Mouse (Mus musculus): ENCODE measurements around the gene Tnfrsf22. TPM values are rescaled to one million over a fixed set of nuclear protein-coding genes. Genes with fewer than 3 reads are reported as not detected.

Gene Tnfrsf22
- total and polyA plus RNA-seq, 3 experiments = 0.23 to 1.1 TPM; not detected in 1

GRCm38 (mm10) chr7:143587586-143587985, 61.9 kb downstream of the Tnfrsf22 start:
- peaks cover under 1% of the 10 kb centered on the region for H3K79me2 ChIP-seq (ENCODE audit: control insufficient read depth, insufficient read depth, low read length, poor library complexity)
- DNase-seq (ENCODE audit: low read depth, low spot score) = no peak
- no peak overlapping the region for H3K4me3 ChIP-seq (ENCODE audit: control insufficient read depth in 1 of 2, insufficient read depth in 1 of 2, low read depth in 2 of 2, low read length in 2 of 2)
- TF ChIP-seq KAT2A (conservative IDR thresholded peaks at IDR 0.05; ENCODE audit: low read depth, low read length) (no peak), USF2 (IDR thresholded peaks at IDR 0.05; ENCODE audit: borderline replicate concordance in 1 of 2, insufficient read depth in 1 of 2, low read depth in 1 of 2, low read length in 2 of 2) (no peak), NELFE (IDR thresholded peaks at IDR 0.05; ENCODE audit: low read depth, low read length) (no peak), MYC (IDR thresholded peaks at IDR 0.05; ENCODE audit: low read depth, low read length) (no peak), GATA1 (IDR thresholded peaks at IDR 0.05; ENCODE audit: low read depth, low read length) (no peak), MEF2A (IDR thresholded peaks at IDR 0.05; ENCODE audit: extremely low read depth, insufficient replicate concordance, low read depth, low read length, poor library complexity, severe bottlenecking) (no peak), ZMIZ1 (IDR thresholded peaks at IDR 0.05; ENCODE audit: low read depth, low read length) (no peak), HCFC1 (IDR thresholded peaks at IDR 0.05; ENCODE audit: low read depth, low read length) (no peak), ELF1 (IDR thresholded peaks at IDR 0.05; ENCODE audit: low read depth, low read length) (no peak), MAX (IDR thresholded peaks at IDR 0.05; ENCODE audit: low read length) (no peak), MAFK (IDR thresholded peaks at IDR 0.05; ENCODE audit: borderline replicate concordance, low read depth, low read length) (no peak), GABPA (IDR thresholded peaks at IDR 0.05; ENCODE audit: low read depth, low read length) (no peak), EP300 (IDR thresholded peaks at IDR 0.05; ENCODE audit: low read depth in 1 of 2, low read length in 2 of 2) (no peak), MYB (IDR thresholded peaks at IDR 0.05; ENCODE audit: low read depth, low read length) (no peak), USF1 (IDR thresholded peaks at IDR 0.05; ENCODE audit: low read depth, low read length) (no peak), RAD21 (IDR thresholded peaks at IDR 0.05; ENCODE audit: low read depth, low read length) (no peak)
- no peak overlapping the region for H3K9ac ChIP-seq (ENCODE audit: control insufficient read depth, low read depth, low read length, poor library complexity, severe bottlenecking)
- no peaks in the 10 kb centered on the region for H3K27me3 ChIP-seq (ENCODE audit: control insufficient read depth in 1 of 2, insufficient read depth in 2 of 2, low read length in 2 of 2)
- H3K4me1 ChIP-seq (ENCODE audit: control insufficient read depth in 1 of 2, insufficient read depth in 2 of 2, low read length in 2 of 2) = no peaks in the 10 kb centered on the region
- no peak overlapping the region for H3K27ac ChIP-seq (ENCODE audit: control insufficient read depth, low read depth, low read length)
- peaks cover 0 to 10% of the 10 kb centered on the region in 2 experiments; a peak in 2 of 4 replicates for H3K36me3 ChIP-seq (ENCODE audit: control insufficient read depth in 1 of 2, insufficient read depth in 2 of 2, low read length in 2 of 2)
- no peaks in the 10 kb centered on the region for H3K9me3 ChIP-seq (replicated peaks; ENCODE audit: insufficient read depth, low read length)

Other genes starting within 250 kb of the Tnfrsf22 start
- 9.5 and 10.0 TPM in 2 replicates for gene Cdkn1c, start 188.6 kb downstream of the Tnfrsf22 start, total RNA-seq (2012; rRNA removed)
- 10 to 100 TPM in 1 of 2 experiments, not detected in 1; 11.9 TPM for gene Cdkn1c, start 188.6 kb downstream of the Tnfrsf22 start, polyA plus RNA-seq (2012; ENCODE audit: insufficient read depth in 1 of 2, insufficient read length in 2 of 2, low read depth in 1 of 2, low replicate concordance in 2 of 2, missing spikeins in 1 of 2)
- 5.2 and 5.8 TPM in 2 replicates for gene Slc22a18, start 175.9 kb downstream of the Tnfrsf22 start, total RNA-seq (2012; rRNA removed)
- 10 to 100 TPM in 1 of 2 experiments, not detected in 1; 19.8 TPM for gene Slc22a18, start 175.9 kb downstream of the Tnfrsf22 start, polyA plus RNA-seq (2012; ENCODE audit: insufficient read depth in 1 of 2, insufficient read length in 2 of 2, low read depth in 1 of 2, low replicate concordance in 2 of 2, missing spikeins in 1 of 2)
- 152 and 160 TPM in 2 replicates for gene Phlda2, start 146.5 kb downstream of the Tnfrsf22 start, total RNA-seq (2012; rRNA removed)
- 100 to 1,000 TPM in 1 of 2 experiments, not detected in 1; 253 TPM for gene Phlda2, start 146.5 kb downstream of the Tnfrsf22 start, polyA plus RNA-seq (2012; ENCODE audit: insufficient read depth in 1 of 2, insufficient read length in 2 of 2, low read depth in 1 of 2, low replicate concordance in 2 of 2, missing spikeins in 1 of 2)
- gene Nap1l4, start 100.6 kb downstream of the Tnfrsf22 start, total RNA-seq (2012; rRNA removed) = 136 and 165 TPM in 2 replicates
- gene Nap1l4, start 100.6 kb downstream of the Tnfrsf22 start, polyA plus RNA-seq (2012; ENCODE audit: insufficient read depth in 1 of 2, insufficient read length in 2 of 2, low read depth in 1 of 2, low replicate concordance in 2 of 2, missing spikeins in 1 of 2) = 100 to 1,000 TPM in 1 of 2 experiments, not detected in 1; 186 TPM
- 40.8 and 62.2 TPM in 2 replicates for gene Cars, start 49.6 kb downstream of the Tnfrsf22 start, total RNA-seq (2012; rRNA removed)
- gene Cars, start 49.6 kb downstream of the Tnfrsf22 start, polyA plus RNA-seq (2012; ENCODE audit: insufficient read depth in 1 of 2, insufficient read length in 2 of 2, low read depth in 1 of 2, low replicate concordance in 2 of 2, missing spikeins in 1 of 2) = 10 to 100 TPM in 1 of 2 experiments, not detected in 1; 73.5 TPM
- 0.42 and 0.52 TPM in 2 replicates for gene Tnfrsf26, start 20.9 kb downstream of the Tnfrsf22 start, total RNA-seq (2012; rRNA removed)
- gene Tnfrsf26, start 20.9 kb downstream of the Tnfrsf22 start, polyA plus RNA-seq (2012; ENCODE audit: insufficient read depth in 1 of 2, insufficient read length in 2 of 2, low read depth in 1 of 2, low replicate concordance in 2 of 2, missing spikeins in 1 of 2) = under 1 TPM in 1 of 2 experiments, not detected in 1; 0.50 TPM
- gene Tnfrsf23, start 36.2 kb upstream of the Tnfrsf22 start, total RNA-seq (2012; rRNA removed) = not detected in 2 replicates
- not detected for gene Tnfrsf23, start 36.2 kb upstream of the Tnfrsf22 start, polyA plus RNA-seq (2012; ENCODE audit: insufficient read depth in 1 of 2, insufficient read length in 2 of 2, low read depth in 1 of 2, low replicate concordance in 2 of 2, missing spikeins in 1 of 2)
- gene Osbpl5, start 107.3 kb upstream of the Tnfrsf22 start, total RNA-seq (2012; rRNA removed) = 0.20 and 0.27 TPM in 2 replicates
- gene Osbpl5, start 107.3 kb upstream of the Tnfrsf22 start, polyA plus RNA-seq (2012; ENCODE audit: insufficient read depth in 1 of 2, insufficient read length in 2 of 2, low read depth in 1 of 2, low replicate concordance in 2 of 2, missing spikeins in 1 of 2) = under 1 TPM in 1 of 2 experiments, not detected in 1; 0.50 TPM
- gene Mrgprg, start 117.3 kb upstream of the Tnfrsf22 start, total RNA-seq (2012; rRNA removed) = not detected in 2 replicates
- gene Mrgprg, start 117.3 kb upstream of the Tnfrsf22 start, polyA plus RNA-seq (2012; ENCODE audit: insufficient read depth in 1 of 2, insufficient read length in 2 of 2, low read depth in 1 of 2, low replicate concordance in 2 of 2, missing spikeins in 1 of 2) = not detected
- gene Mrgpre, start 134.8 kb upstream of the Tnfrsf22 start, total RNA-seq (2012; rRNA removed) = 0.07 and 0.15 TPM in 2 replicates
- gene Mrgpre, start 134.8 kb upstream of the Tnfrsf22 start, polyA plus RNA-seq (2012; ENCODE audit: insufficient read depth in 1 of 2, insufficient read length in 2 of 2, low read depth in 1 of 2, low replicate concordance in 2 of 2, missing spikeins in 1 of 2) = under 1 TPM in 1 of 2 experiments, not detected in 1; 0.18 TPM
- 7.4 and 7.9 TPM in 2 replicates for gene Nadsyn1, start 173.2 kb upstream of the Tnfrsf22 start, total RNA-seq (2012; rRNA removed)
- gene Nadsyn1, start 173.2 kb upstream of the Tnfrsf22 start, polyA plus RNA-seq (2012; ENCODE audit: insufficient read depth in 1 of 2, insufficient read length in 2 of 2, low read depth in 1 of 2, low replicate concordance in 2 of 2, missing spikeins in 1 of 2) = 1 to 10 TPM in 1 of 2 experiments, not detected in 1; 10.0 TPM
- 12.7 and 12.8 TPM in 2 replicates for gene Dhcr7, start 173.5 kb upstream of the Tnfrsf22 start, total RNA-seq (2012; rRNA removed)
- 10 to 100 TPM in 1 of 2 experiments, not detected in 1; 40.7 TPM for gene Dhcr7, start 173.5 kb upstream of the Tnfrsf22 start, polyA plus RNA-seq (2012; ENCODE audit: insufficient read depth in 1 of 2, insufficient read length in 2 of 2, low read depth in 1 of 2, low replicate concordance in 2 of 2, missing spikeins in 1 of 2)
- not detected in 2 replicates for gene Gm498, start 217.2 kb upstream of the Tnfrsf22 start, total RNA-seq (2012; rRNA removed)
- gene Gm498, start 217.2 kb upstream of the Tnfrsf22 start, polyA plus RNA-seq (2012; ENCODE audit: insufficient read depth in 1 of 2, insufficient read length in 2 of 2, low read depth in 1 of 2, low replicate concordance in 2 of 2, missing spikeins in 1 of 2) = not detected